Mouse (Mus musculus): ENCODE measurements around the gene ccdc198.

- peak; percentile 61 for TF ChIP-seq POLR2A (IDR thresholded peaks at IDR 0.05; ENCODE audit: borderline replicate concordance, insufficient read depth, low read length)
- TF ChIP-seq CTCF (IDR thresholded peaks at IDR 0.05; ENCODE audit: borderline replicate concordance, insufficient read depth, low read depth, low read length): no peak
Measured at GRCm38 (mm10) chr14:49171867-49172581, 73.2 kb downstream of the ccdc198 start, which contains the start of gene Naa30.
